Mouse (Mus musculus): ENCODE results near the gene Klhl10.

DNA sequence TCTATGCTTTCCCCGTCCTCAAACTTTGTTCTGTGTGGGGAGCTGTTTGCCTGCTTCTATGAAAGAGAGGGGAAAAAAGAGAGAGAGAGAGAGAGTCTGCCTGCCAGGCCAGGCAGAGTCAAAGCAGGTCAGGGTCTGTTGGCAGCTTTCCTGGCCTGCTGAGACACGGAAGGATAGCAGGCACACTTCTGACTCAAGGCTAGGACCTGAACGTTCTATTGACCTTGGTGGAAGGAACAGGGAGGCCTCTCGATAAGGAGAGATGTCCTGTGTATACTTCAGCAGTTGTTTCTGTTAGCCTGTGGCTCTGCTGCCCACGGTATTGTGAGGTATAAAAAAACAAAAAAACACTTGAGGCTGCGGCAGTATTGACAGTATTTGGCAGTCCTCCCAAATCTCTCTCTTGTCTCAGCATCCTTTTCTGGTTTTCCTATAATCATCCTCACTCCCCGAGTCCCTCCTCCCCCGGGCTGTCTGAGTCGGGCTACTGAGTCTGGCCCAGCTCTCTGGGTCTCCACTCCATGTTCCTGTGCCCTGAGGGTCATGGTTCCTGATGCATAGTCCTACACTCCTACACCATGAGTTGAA is 13.0 kb upstream of the Klhl10 start:
- TF ChIP-seq CTCF (IDR thresholded peaks at IDR 0.05; ENCODE audit: borderline replicate concordance, insufficient read depth, low read length), result no peak
- TF ChIP-seq POLR2A (IDR thresholded peaks at IDR 0.05; ENCODE audit: low read depth, low read length), result no peak

Data from embryonic fibroblast, embryonic 13.5 days (primary cell).